Mouse (Mus musculus) stomach, adult 2 months (tissue): Measurements from ENCODE around the gene Eif2ak3. TPM values are rescaled to one million over a fixed set of nuclear protein-coding genes. Genes with fewer than 3 reads are reported as not detected.

Experiments used
- polyA plus RNA-seq: library from polyadenylated mRNA; depleted of rRNA; stranded (reverse); fragments of >200 nt; gene quantifications from 2 replicates; pipeline ENCODE4 v1.2.3, GENCODE M21; 2012; rRNA removed

Gene Eif2ak3
- polyA plus RNA-seq, result 6.9 and 9.7 TPM in 2 replicates

DNA sequence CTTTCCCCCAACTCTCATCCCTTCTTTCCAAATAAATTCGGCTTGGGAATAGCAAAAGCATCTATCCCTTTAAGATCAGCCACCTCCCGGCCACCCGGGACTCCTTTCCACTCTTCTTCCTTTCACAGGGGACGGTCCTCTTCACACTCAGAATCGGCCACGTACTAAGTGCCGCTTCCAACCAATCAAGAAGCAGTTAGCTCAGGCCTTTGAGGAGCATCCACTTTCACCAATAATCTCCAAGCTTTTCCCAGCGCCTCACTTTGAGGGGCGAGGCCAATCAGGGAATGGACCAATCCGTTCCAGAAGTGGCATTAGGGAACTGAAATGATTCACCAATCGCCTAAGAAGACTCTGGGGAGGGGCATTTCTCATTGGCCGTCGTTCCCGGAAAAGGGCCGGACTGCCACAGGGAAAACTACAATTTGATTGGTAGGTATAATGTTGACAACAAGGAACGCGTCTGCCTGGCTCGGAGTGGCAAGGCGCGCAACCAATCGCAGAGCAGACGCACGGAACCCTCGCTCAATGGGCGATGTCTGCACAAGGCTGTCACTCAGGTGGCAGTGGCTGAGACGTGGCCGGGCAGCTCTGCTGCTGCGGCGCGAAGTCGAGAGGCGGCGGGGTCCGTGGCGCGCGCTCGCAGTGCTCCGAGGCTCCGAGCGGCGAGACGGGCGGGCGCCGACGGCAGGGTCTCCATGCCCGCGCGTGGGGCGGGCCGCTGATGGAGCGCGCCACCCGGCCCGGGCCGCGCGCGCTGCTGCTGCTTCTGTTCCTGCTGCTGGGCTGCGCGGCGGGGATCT is at the start of gene Eif2ak3:
Eif2ak3 (plus strand) TSS at position 514 of the 803 bp plus-strand sequence.

DNA sequence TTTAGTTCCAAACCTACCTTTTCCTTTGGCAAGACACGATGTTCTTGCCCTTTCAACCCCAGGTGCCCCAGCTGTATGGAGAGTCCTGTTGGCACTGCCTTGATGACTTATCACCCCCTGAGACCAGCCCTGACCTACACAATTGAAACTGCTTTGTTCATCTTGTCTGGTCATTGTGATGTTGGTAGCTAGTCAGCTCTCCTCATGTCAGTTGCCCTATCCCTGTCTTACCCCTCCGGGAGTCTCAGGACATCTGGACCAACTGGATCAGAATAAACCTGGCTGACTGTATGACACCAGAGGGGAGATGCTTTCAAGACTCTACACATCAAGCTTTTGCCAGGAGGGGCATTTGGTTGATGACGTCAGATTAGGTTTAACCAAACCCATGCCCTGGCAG is 74.5 kb downstream of the Eif2ak3 start, which contains the start of gene Tex37:
Tex37 (minus strand) TSS at position 101 of the 400 bp plus-strand sequence.

Other genes with a start within 250 kb of the Eif2ak3 start
- 2.9 and 4.2 TPM in 2 replicates for gene Rpia, start 52.3 kb upstream of the Eif2ak3 start, polyA plus RNA-seq
- gene Tex37, start 74.4 kb downstream of the Eif2ak3 start, polyA plus RNA-seq, result not detected in 2 replicates
- gene Foxi3, start 112.0 kb downstream of the Eif2ak3 start, polyA plus RNA-seq, result not detected in 2 replicates